Mouse (Mus musculus) layer of hippocampus, adult 18-20 months (tissue): Measurements from ENCODE around the gene Vmn1r50. TPM values are rescaled to one million over a fixed set of nuclear protein-coding genes. Genes with fewer than 3 reads are reported as not detected.
"Not testable (repeated sequence)": the region's sequence is repeated elsewhere in the genome, so short reads cannot be mapped to it uniquely, and the experiment has no call there.

Experiments
- DNase-seq, 2 experiments: peaks; one replicate each; pipeline ENCODE4 v3.0.0; 2022; ENCODE audit warnings: low spot score in 2 of 2
- long read RNA-seq: library from polyadenylated mRNA; stranded (forward); transcript quantifications from one replicate; pipeline ENCODE4 v2.0.0, GENCODE M21; 2021
- total RNA-seq, 2 experiments: library from RNA; stranded (reverse); gene quantifications; 2 replicates each; pipeline ENCODE4 v1.2.3; 2021

Vmn1r50 gene
- not detected for total RNA-seq
- long read RNA-seq: 0 reads

- no peak for DNase-seq
Measured at GRCm38 (mm10) chr6:90101130-90101529, at the start of gene Vmn1r50. TSS of gene Vmn1r50 (plus strand) at chr6:90101430.

GRCm38 (mm10) chr6:90078406-90078805 is 22.8 kb upstream of the Vmn1r50 start, which contains the start of gene Vmn1r49:
TSS of gene Vmn1r49 (minus strand) at chr6:90078506.
- no peak for DNase-seq

GRCm38 (mm10) chr6:90100566-90100965 is 664 bp upstream of the Vmn1r50 start:
- DNase-seq: no peak

DNA sequence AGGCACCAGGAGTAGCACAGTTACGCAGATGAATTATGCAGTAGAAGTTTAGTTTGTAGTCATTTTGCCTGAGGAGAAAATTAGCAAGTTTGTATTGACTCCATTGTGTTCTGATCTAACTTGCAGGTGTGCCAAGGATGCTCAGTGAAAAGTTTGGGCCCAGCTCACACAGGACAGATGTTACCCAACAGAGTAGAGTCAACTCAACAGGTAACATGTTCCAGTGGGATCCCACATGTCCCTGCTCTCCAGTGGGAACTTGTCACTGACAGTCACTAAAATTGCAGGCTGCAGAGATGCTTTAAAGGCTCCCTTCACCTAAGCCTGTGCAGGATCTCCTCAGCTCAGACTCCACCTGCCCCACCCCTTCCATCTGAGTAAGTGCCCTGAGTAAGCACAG is 21.1 kb downstream of the Vmn1r50 start, which contains the start of gene Vmn1r51:
TSS of gene Vmn1r51 (plus strand) at position 301 of the 400 bp plus-strand sequence.
- not testable (repeated sequence) for DNase-seq

Other genes starting within 250 kb of the Vmn1r50 start
- gene Vmn1r42, start 225.0 kb upstream of the Vmn1r50 start, total RNA-seq: not detected
- not detected for gene Vmn1r43, start 225.0 kb upstream of the Vmn1r50 start, total RNA-seq
- not detected for gene Vmn1r44, start 217.8 kb upstream of the Vmn1r50 start, total RNA-seq
- gene Vmn1r45, start 160.8 kb upstream of the Vmn1r50 start, total RNA-seq: not detected
- gene Vmn1r46, start 132.1 kb upstream of the Vmn1r50 start, total RNA-seq: not detected
- not detected for gene Vmn1r47, start 85.3 kb upstream of the Vmn1r50 start, total RNA-seq
- gene Vmn1r48, start 64.6 kb upstream of the Vmn1r50 start, total RNA-seq: not detected
- not detected for gene Vmn1r49, start 22.9 kb upstream of the Vmn1r50 start, total RNA-seq
- not detected for gene Vmn1r51, start 21.2 kb downstream of the Vmn1r50 start, total RNA-seq
- gene Vmn1r52, start 73.4 kb downstream of the Vmn1r50 start, total RNA-seq: not detected
- gene V1ra8, start 101.4 kb downstream of the Vmn1r50 start, total RNA-seq: not detected
- not detected for gene Vmn1r53, start 123.0 kb downstream of the Vmn1r50 start, total RNA-seq
- not detected for gene Vmn1r54, start 144.9 kb downstream of the Vmn1r50 start, total RNA-seq
- gene BC048671, start 199.8 kb downstream of the Vmn1r50 start, total RNA-seq: not detected
- not detected for gene Chst13, start 223.8 kb downstream of the Vmn1r50 start, total RNA-seq
- not detected for gene Uroc1, start 231.9 kb downstream of the Vmn1r50 start, total RNA-seq